Mouse (Mus musculus) left cerebral cortex, adult 18-20 months (tissue): ENCODE measurements around the gene Efcab6. TPM values are rescaled to one million over a fixed set of nuclear protein-coding genes. Genes with fewer than 3 reads are reported as not detected.

Experiments
- total RNA-seq, 2 experiments: library from RNA; stranded (reverse); gene quantifications; 2 replicates each; pipeline ENCODE4 v1.2.3; 2021

The Efcab6 gene
- total RNA-seq, 2 experiments from 2014 or later, result 12.3 to 14.1 TPM

Other genes with a start within 250 kb of the Efcab6 start
- gene Sult4a1, start 40.4 kb upstream of the Efcab6 start, total RNA-seq, result 100 to 1,000 TPM; 449 to 474 TPM
- not detected for gene Pnpla5, start 57.8 kb upstream of the Efcab6 start, total RNA-seq
- gene Pnpla3, start 102.5 kb upstream of the Efcab6 start, total RNA-seq, result 10 to 100 TPM in 1 of 2 experiments, 1 to 10 TPM in 1; 7.9 to 13.6 TPM
- 100 to 1,000 TPM; 102 to 117 TPM for gene Samm50, start 126.9 kb upstream of the Efcab6 start, total RNA-seq
- gene Parvb, start 166.7 kb upstream of the Efcab6 start, total RNA-seq, result 10 to 100 TPM; 14.7 to 24.5 TPM